16 mouse cellular contexts compared by ENCODE assay signal in genomic region chr11:50238821-50239791, GRCm38 (mm10). TPM values are rescaled to one million over a fixed set of nuclear protein-coding genes. Genes with fewer than 3 reads are reported as not detected.
DNase-seq lines count a peak whose midpoint lies in the region; ATAC-seq and TF ChIP-seq lines count a peak whose summit lies in the region.
"Had no signal": no experiment of that assay in that cellular context is flagged by ENCODE, and none has a peak within 500 bp of the region (broad histone marks: within the 10 kb centered on the region; RNA-seq: fewer than 3 reads in every experiment).

No protein-coding gene starts in this region.

- no peaks in the 10 kb centered on the region for H3K9me3 ChIP-seq in heart, embryonic 12.5 days (replicated peaks)
- no peaks in the 10 kb centered on the region for H3K9me3 ChIP-seq in lung, postnatal 0 days (ENCODE audit: low read length)
- H3K9me3 ChIP-seq in intestine, embryonic 16.5 days (ENCODE audit: control insufficient read depth, low read length), result no peaks in the 10 kb centered on the region
- H3K9me3 ChIP-seq in forebrain, embryonic 13.5 days (replicated peaks), result no peaks in the 10 kb centered on the region
- H3K9me3 ChIP-seq: embryonic facial prominence, embryonic 13.5 days; limb, embryonic 15.5 days had no signal

- no peaks in the 10 kb centered on the region for H3K27me3 ChIP-seq in heart, adult 2 months (ENCODE audit: control insufficient read depth, insufficient read depth, low read length)
- H3K27me3 ChIP-seq in heart, embryonic 12.5 days (replicated peaks), result peaks cover 41% of the 10 kb centered on the region
- no peaks in the 10 kb centered on the region for H3K27me3 ChIP-seq in lung, postnatal 0 days (replicated peaks; ENCODE audit: insufficient read depth, low read length)
- no peaks in the 10 kb centered on the region for H3K27me3 ChIP-seq in intestine, embryonic 16.5 days (replicated peaks; ENCODE audit: control insufficient read depth, insufficient read depth, low read length)
- H3K27me3 ChIP-seq in forebrain, embryonic 13.5 days, result peaks cover 27% of the 10 kb centered on the region

- TF ChIP-seq CTCF in heart, adult 2 months (IDR thresholded peaks at IDR 0.05), result no peak
- TF ChIP-seq CTCF in lung, postnatal 0 days (IDR thresholded peaks at IDR 0.05), result no peak

- no peak for TF ChIP-seq EP300 in heart, adult 2 months (IDR thresholded peaks at IDR 0.05; ENCODE audit: insufficient read depth, low read depth, low read length)
- no peak for TF ChIP-seq EP300 in lung, postnatal 0 days (IDR thresholded peaks at IDR 0.05)

- no peak overlapping the region for H3K4me3 ChIP-seq in heart, adult 2 months
- H3K4me3 ChIP-seq in heart, embryonic 12.5 days, result no peak overlapping the region
- H3K4me3 ChIP-seq in lung, postnatal 0 days (ENCODE audit: low read depth, low read length), result no peak overlapping the region
- H3K4me3 ChIP-seq in macrophage (ENCODE audit: inconsistent target), result no peak overlapping the region
- no peak overlapping the region for H3K4me3 ChIP-seq in intestine, embryonic 16.5 days (ENCODE audit: low read length)
- H3K4me3 ChIP-seq in forebrain, embryonic 13.5 days, result no peak overlapping the region
- H3K4me3 ChIP-seq: embryonic facial prominence, embryonic 13.5 days; limb, embryonic 15.5 days had no signal

- no peak for TF ChIP-seq POLR2A in heart, adult 2 months (IDR thresholded peaks at IDR 0.05; ENCODE audit: insufficient read depth, low read depth, low read length)

- H3K4me1 ChIP-seq in heart, adult 2 months (ENCODE audit: control insufficient read depth, insufficient read depth, low read length), result peaks cover 3% of the 10 kb centered on the region
- peaks cover 23% of the 10 kb centered on the region for H3K4me1 ChIP-seq in heart, embryonic 12.5 days (replicated peaks)
- H3K4me1 ChIP-seq in lung, postnatal 0 days (ENCODE audit: insufficient read depth, low read depth, low read length), result no peaks in the 10 kb centered on the region
- peaks cover 20% of the 10 kb centered on the region for H3K4me1 ChIP-seq in intestine, embryonic 16.5 days (ENCODE audit: control insufficient read depth, insufficient read depth, low read length)
- H3K4me1 ChIP-seq in forebrain, embryonic 13.5 days, result peaks cover 18% of the 10 kb centered on the region

- H3K9ac ChIP-seq in heart, adult 2 months (ENCODE audit: low read depth, low read length), result no peak overlapping the region
- H3K9ac ChIP-seq in heart, embryonic 12.5 days, result no peak overlapping the region
- H3K9ac ChIP-seq in lung, postnatal 0 days (replicated peaks; ENCODE audit: low read depth), result no peak overlapping the region
- H3K9ac ChIP-seq in intestine, embryonic 16.5 days (ENCODE audit: low read depth, low read length), result no peak overlapping the region
- no peak overlapping the region for H3K9ac ChIP-seq in forebrain, embryonic 13.5 days
- H3K9ac ChIP-seq: embryonic facial prominence, embryonic 13.5 days; hindbrain, embryonic 14.5 days; limb, embryonic 15.5 days had no signal

- no peak for DNase-seq in heart, adult 2 months
- DNase-seq in lung, postnatal 0 days (ENCODE audit: low spot score), result peak; percentile 45
- DNase-seq in lung, postnatal 14 days, result no peak
- no peak for DNase-seq in left cerebral cortex, postnatal 4 days
- DNase-seq: B cell, adult 2 months; cerebellum, postnatal 10 days; kidney, adult 9 months; right cerebral cortex, postnatal 4 days; thymus, postnatal 14 days had no signal

- no peak for ATAC-seq in heart, embryonic 12.5 days (ENCODE audit: insufficient number of reproducible peaks, low FRiP score)
- ATAC-seq in lung, postnatal 0 days, result no peak
- ATAC-seq in intestine, embryonic 16.5 days, result no peak
- ATAC-seq in forebrain, embryonic 13.5 days, result no peak

- H3K36me3 ChIP-seq in heart, adult 2 months (ENCODE audit: control insufficient read depth, insufficient read depth, low read length), result no peaks in the 10 kb centered on the region
- H3K36me3 ChIP-seq in heart, embryonic 12.5 days, result peaks cover 10% of the 10 kb centered on the region
- H3K36me3 ChIP-seq in lung, postnatal 0 days (ENCODE audit: insufficient read depth, low read length), result peaks cover 7% of the 10 kb centered on the region; the same call in 1 of the 2 replicates
- peaks cover 9% of the 10 kb centered on the region for H3K36me3 ChIP-seq in macrophage (ENCODE audit: inconsistent target)
- peaks cover 5% of the 10 kb centered on the region; the same call in 1 of the 2 replicates for H3K36me3 ChIP-seq in intestine, embryonic 16.5 days (ENCODE audit: control insufficient read depth, insufficient read depth, low read length)
- peaks cover 13% of the 10 kb centered on the region for H3K36me3 ChIP-seq in forebrain, embryonic 13.5 days (ENCODE audit: poor library complexity, severe bottlenecking)

- no peaks in the 10 kb centered on the region for H3K79me2 ChIP-seq in heart, adult 2 months (replicated peaks; ENCODE audit: control insufficient read depth, insufficient read depth, low read length)
- H3K79me2 ChIP-seq in macrophage (ENCODE audit: inconsistent target), result no peaks in the 10 kb centered on the region

- H3K4me2 ChIP-seq in heart, embryonic 12.5 days, result no peak overlapping the region
- H3K4me2 ChIP-seq in lung, postnatal 0 days (replicated peaks; ENCODE audit: low read depth, low read length), result no peak overlapping the region
- H3K4me2 ChIP-seq in intestine, embryonic 16.5 days (ENCODE audit: low read depth, low read length), result no peak overlapping the region
- no peak overlapping the region for H3K4me2 ChIP-seq in forebrain, embryonic 13.5 days
- H3K4me2 ChIP-seq: embryonic facial prominence, embryonic 13.5 days; hindbrain, embryonic 14.5 days; limb, embryonic 15.5 days had no signal

- peak overlapping the region; percentile 31; the same call in 1 of the 2 replicates for H3K27ac ChIP-seq in heart, adult 2 months
- no peak overlapping the region for H3K27ac ChIP-seq in heart, embryonic 12.5 days (ENCODE audit: poor library complexity, severe bottlenecking)
- H3K27ac ChIP-seq in lung, postnatal 0 days (ENCODE audit: low read length), result no peak overlapping the region
- H3K27ac ChIP-seq in macrophage, result peak overlapping the region; percentile 58
- no peak overlapping the region for H3K27ac ChIP-seq in intestine, embryonic 16.5 days (ENCODE audit: low read length)
- H3K27ac ChIP-seq in forebrain, embryonic 13.5 days, result no peak overlapping the region
- H3K27ac ChIP-seq: embryonic facial prominence, embryonic 13.5 days; hindbrain, embryonic 14.5 days; limb, embryonic 15.5 days had no signal

- intact Hi-C loops in heart, adult 2 months (cut with DNase I), result no loop called here
- intact Hi-C loops in left cerebral cortex, postnatal 4 days (cut with DNase I), result loop anchor here (10.0 kb wide), 1 partner anchor 126 kb away; no protein-coding TSS in a partner anchor

- 89% methylated on average over 9 of the region's 9 CpGs for WGBS in heart, adult 2 months
- WGBS in heart, embryonic 12.5 days, result 90% methylated on average over 9 of the region's 9 CpGs
- 90% methylated on average over 9 of the region's 9 CpGs for WGBS in lung, postnatal 0 days
- WGBS in macrophage (ENCODE audit: missing documents), result 60% methylated on average over 9 of the region's 9 CpGs
- WGBS in intestine, embryonic 16.5 days, result 89% methylated on average over 9 of the region's 9 CpGs
- 93% methylated on average over 9 of the region's 9 CpGs for WGBS in forebrain, embryonic 13.5 days

RNA-seq across cellular contexts. Expression of gene Ltc4s, which starts 0.7 kb away (rescaled TPM):
- total RNA-seq in heart, adult 2 months (2021), result 1 to 10 TPM; 8.8 to 10.0 TPM
- polyA plus RNA-seq in heart, adult 2 months (2012; rRNA removed), result 16.2 and 18.1 TPM in 2 replicates
- 0.63 and 0.70 TPM in 2 replicates for polyA plus RNA-seq in heart, embryonic 12.5 days (2016; fragmentation: Nextera tagmentation; extraction: Ambion mirVana)
- polyA plus RNA-seq in lung, postnatal 0 days (2015; fragmentation: Nextera tagmentation; extraction: Ambion mirVana), result 21.8 and 21.9 TPM in 2 replicates
- total RNA-seq in macrophage (2018; cell fraction: chromatin; rRNA removed), result 1 to 10 TPM in 16 of 26 experiments, not detected in 10; 1.1 to 9.0 (median 4.6) TPM
- total RNA-seq in macrophage (2018; cell fraction: cytosol; rRNA removed), result 10 to 100 TPM in 12 of 26 experiments, 1 to 10 TPM in 13, under 1 TPM in 1; 0.96 to 18.9 (median 6.4) TPM
- 10 to 100 TPM in 10 of 26 experiments, 1 to 10 TPM in 12, not detected in 4; 1.2 to 17.6 (median 8.1) TPM for total RNA-seq in macrophage (2018; cell fraction: nucleus; rRNA removed)
- polyA plus RNA-seq in macrophage (2018), result 6.5 to 23.2 TPM (median 6.5 TPM) in 3 replicates
- 1 to 10 TPM; 3.1 to 4.1 TPM for total RNA-seq in left cerebral cortex, postnatal 4 days (2021)
- polyA plus RNA-seq in intestine, embryonic 16.5 days (2015; fragmentation: Nextera tagmentation; extraction: Ambion mirVana), result 4.3 and 5.1 TPM in 2 replicates
- polyA plus RNA-seq in forebrain, embryonic 13.5 days (2015; fragmentation: Nextera tagmentation; extraction: Ambion mirVana), result 1.1 and 1.2 TPM in 2 replicates

RNA-seq across cellular contexts. Expression of gene Mgat4b, which starts 28.4 kb away (rescaled TPM):
- 10 to 100 TPM; 78.6 to 82.0 TPM for total RNA-seq in heart, adult 2 months (2021)
- 53.8 and 56.7 TPM in 2 replicates for polyA plus RNA-seq in heart, adult 2 months (2012; rRNA removed)
- polyA plus RNA-seq in heart, embryonic 12.5 days (2016; fragmentation: Nextera tagmentation; extraction: Ambion mirVana), result 35.4 and 39.3 TPM in 2 replicates
- polyA plus RNA-seq in lung, postnatal 0 days (2015; fragmentation: Nextera tagmentation; extraction: Ambion mirVana), result 43.4 and 44.4 TPM in 2 replicates
- total RNA-seq in macrophage (2018; cell fraction: chromatin; rRNA removed), result 100 to 1,000 TPM in 8 of 26 experiments, 10 to 100 TPM in 18; 41.6 to 398 (median 88.9) TPM
- 10 to 100 TPM; 50.5 to 85.9 (median 70.2) TPM for total RNA-seq in macrophage (2018; cell fraction: cytosol; rRNA removed)
- 100 to 1,000 TPM in 8 of 26 experiments, 10 to 100 TPM in 18; 57.5 to 143 (median 87.9) TPM for total RNA-seq in macrophage (2018; cell fraction: nucleus; rRNA removed)
- 34.3 to 55.7 TPM (median 49.2 TPM) in 3 replicates for polyA plus RNA-seq in macrophage (2018)
- total RNA-seq in left cerebral cortex, postnatal 4 days (2021), result 100 to 1,000 TPM; 179 to 189 TPM
- 7.6 and 8.2 TPM in 2 replicates for polyA plus RNA-seq in intestine, embryonic 16.5 days (2015; fragmentation: Nextera tagmentation; extraction: Ambion mirVana)
- polyA plus RNA-seq in forebrain, embryonic 13.5 days (2015; fragmentation: Nextera tagmentation; extraction: Ambion mirVana), result 10.1 and 12.9 TPM in 2 replicates

RNA-seq across cellular contexts. Expression of gene Sqstm1, which starts 28.5 kb away (rescaled TPM):
- total RNA-seq in heart, adult 2 months (2021), result 100 to 1,000 TPM; 298 to 421 TPM
- 200 and 225 TPM in 2 replicates for polyA plus RNA-seq in heart, adult 2 months (2012; rRNA removed)
- polyA plus RNA-seq in heart, embryonic 12.5 days (2016; fragmentation: Nextera tagmentation; extraction: Ambion mirVana), result 209 and 210 TPM in 2 replicates
- polyA plus RNA-seq in lung, postnatal 0 days (2015; fragmentation: Nextera tagmentation; extraction: Ambion mirVana), result 405 and 426 TPM in 2 replicates
- total RNA-seq in macrophage (2018; cell fraction: chromatin; rRNA removed), result 1,000 to 10,000 TPM in 16 of 26 experiments, 100 to 1,000 TPM in 10; 388 to 4,292 (median 1,510) TPM
- 1,000 to 10,000 TPM in 13 of 26 experiments, 100 to 1,000 TPM in 13; 523 to 2,418 (median 986) TPM for total RNA-seq in macrophage (2018; cell fraction: cytosol; rRNA removed)
- 1,000 to 10,000 TPM in 17 of 26 experiments, 100 to 1,000 TPM in 9; 377 to 2,781 (median 1,417) TPM for total RNA-seq in macrophage (2018; cell fraction: nucleus; rRNA removed)
- polyA plus RNA-seq in macrophage (2018), result 491 to 809 TPM (median 572 TPM) in 3 replicates
- 100 to 1,000 TPM; 262 to 293 TPM for total RNA-seq in left cerebral cortex, postnatal 4 days (2021)
- polyA plus RNA-seq in intestine, embryonic 16.5 days (2015; fragmentation: Nextera tagmentation; extraction: Ambion mirVana), result 193 and 196 TPM in 2 replicates
- polyA plus RNA-seq in forebrain, embryonic 13.5 days (2015; fragmentation: Nextera tagmentation; extraction: Ambion mirVana), result 194 and 210 TPM in 2 replicates

RNA-seq across cellular contexts. Expression of gene Maml1, which starts 53.0 kb away (rescaled TPM):
- total RNA-seq in heart, adult 2 months (2021), result 10 to 100 TPM in 1 of 2 experiments, 1 to 10 TPM in 1; 9.7 to 10.7 TPM
- polyA plus RNA-seq in heart, adult 2 months (2012; rRNA removed), result 6.6 and 7.4 TPM in 2 replicates
- polyA plus RNA-seq in heart, embryonic 12.5 days (2016; fragmentation: Nextera tagmentation; extraction: Ambion mirVana), result 4.6 and 6.1 TPM in 2 replicates
- polyA plus RNA-seq in lung, postnatal 0 days (2015; fragmentation: Nextera tagmentation; extraction: Ambion mirVana), result 5.2 and 6.2 TPM in 2 replicates
- 10 to 100 TPM; 15.2 to 34.3 (median 22.0) TPM for total RNA-seq in macrophage (2018; cell fraction: chromatin; rRNA removed)
- total RNA-seq in macrophage (2018; cell fraction: cytosol; rRNA removed), result 10 to 100 TPM; 13.2 to 25.2 (median 20.7) TPM
- 10 to 100 TPM; 18.2 to 33.5 (median 26.4) TPM for total RNA-seq in macrophage (2018; cell fraction: nucleus; rRNA removed)
- 9.9 to 14.8 TPM (median 12.5 TPM) in 3 replicates for polyA plus RNA-seq in macrophage (2018)
- total RNA-seq in left cerebral cortex, postnatal 4 days (2021), result 10 to 100 TPM; 11.9 to 12.5 TPM
- polyA plus RNA-seq in intestine, embryonic 16.5 days (2015; fragmentation: Nextera tagmentation; extraction: Ambion mirVana), result 2.9 and 3.0 TPM in 2 replicates
- 4.5 and 4.8 TPM in 2 replicates for polyA plus RNA-seq in forebrain, embryonic 13.5 days (2015; fragmentation: Nextera tagmentation; extraction: Ambion mirVana)

Comparison
In these comparisons a context has a peak if more than half of its experiments do, and no peak if none do; other contexts are left out.
1. H3K27ac ChIP-seq: peak in heart, adult 2 months (single experiment) and macrophage (single experiment); none in heart, embryonic 12.5 days (single experiment), lung, postnatal 0 days (single experiment), intestine, embryonic 16.5 days (single experiment) and forebrain, embryonic 13.5 days (single experiment).